Mouse (Mus musculus) liver, embryonic 14.5 days (tissue): Measurements from ENCODE around the gene Opalin. TPM values are rescaled to one million over a fixed set of nuclear protein-coding genes. Genes with fewer than 3 reads are reported as not detected.

Experiments
- ATAC-seq: fragments of 200-750 bp; cut with Nextera tagmentation; 2 replicates; pipeline ENCODE4 v1.8.0; 2017; ENCODE audit warnings: moderate number of reproducible peaks, mild to moderate bottlenecking, moderate library complexity; ENCODE audit not compliant: insufficient read depth
- DNase-seq, 3 experiments: peaks; one replicate each; pipeline ENCODE4 v3.0.0-alpha.2; 2012 to 2013; ENCODE audit warnings: low read depth in 3 of 3, low spot score in 3 of 3
- H3K27ac ChIP-seq: fragments of 300-500 bp; sonication (generic); 2 replicates; pipeline ENCODE4 v1.5.1; 2014; ENCODE audit warnings: moderate library complexity, mild to moderate bottlenecking, control low read depth, inconsistent platforms
- H3K27me3 ChIP-seq: fragments of 300-500 bp; sonication (generic); 2 replicates; pipeline ENCODE4 v1.6.1; 2014; ENCODE audit warnings: mild to moderate bottlenecking, low read length, moderate library complexity; ENCODE audit not compliant: control insufficient read depth, insufficient read depth
- H3K36me3 ChIP-seq: fragments of 300-500 bp; sonication (generic); replicated peaks from 2 replicates; pipeline ENCODE4 v1.6.1; 2014; ENCODE audit warnings: low read depth; ENCODE audit not compliant: control insufficient read depth, insufficient read depth
- H3K4me1 ChIP-seq, 2 experiments: fragments of 200-500 bp in 1 of 2; fragments of 300-500 bp in 1 of 2; sonication (generic) in 1 of 2; replicated peaks; 2 replicates each; pipeline ENCODE4 v1.6.1; 2012 to 2014; ENCODE audit warnings: antibody characterized with exemption in 1 of 2, inconsistent platforms in 1 of 2, low read length in 1 of 2; ENCODE audit not compliant: control insufficient read depth in 2 of 2, insufficient read depth in 2 of 2
- H3K4me2 ChIP-seq: fragments of 300-500 bp; sonication (generic); 2 replicates; pipeline ENCODE4 v1.6.1; 2014; ENCODE audit warnings: low read depth, mild to moderate bottlenecking, control low read depth, moderate library complexity
- H3K4me3 ChIP-seq, 2 experiments: fragments of 200-500 bp in 1 of 2; fragments of 300-500 bp in 1 of 2; sonication (generic) in 1 of 2; 2 replicates each; pipeline ENCODE4 v1.5.1; 2012 to 2014; ENCODE audit warnings: low read depth in 2 of 2, low read length in 2 of 2, mild to moderate bottlenecking in 2 of 2, control low read depth in 1 of 2, inconsistent platforms in 1 of 2, moderate library complexity in 1 of 2; ENCODE audit not compliant: insufficient read depth in 1 of 2
- H3K9ac ChIP-seq: fragments of 300-500 bp; sonication (generic); replicated peaks from 2 replicates; pipeline ENCODE4 v1.6.1; 2014; ENCODE audit warnings: mild to moderate bottlenecking, control low read depth, moderate library complexity
- H3K9me3 ChIP-seq: fragments of 300-500 bp; sonication (generic); 2 replicates; pipeline ENCODE4 v1.6.1; 2016; ENCODE audit warnings: low read length, mixed read lengths; ENCODE audit not compliant: control insufficient read depth
- CTCF ChIP-seq: IDR thresholded peaks from 2 replicates; pipeline ENCODE4 v1.5.1; 2016; ENCODE audit warnings: antibody characterized with exemption, low read depth, control low read depth
- EP300 ChIP-seq: IDR thresholded peaks from 2 replicates; pipeline ENCODE4 v1.6.1; 2016; ENCODE audit warnings: antibody characterized with exemption, low read depth
- WGBS: fragments of 180-500 bp; shearing (Covaris S2); extraction: QIAGEN DNeasy Blood & Tissue Kit; methylation state at CpG from one replicate; pipeline ENCODE4 v1.1.7; 2014; ENCODE audit not compliant: insufficient replicate concordance; 5-methylcytosine and 5-hydroxymethylcytosine counted together
- polyA plus RNA-seq, 2 experiments: library from polyadenylated mRNA; depleted of rRNA in 1 of 2; stranded (reverse) in 1 of 2; unstranded in 1 of 2; fragments of >200 nt; fragmentation: Nextera tagmentation in 1 of 2; extraction: Ambion mirVana in 1 of 2; gene quantifications; 2 replicates each; pipeline versions ENCODE4 v1.2.1 to v1.2.3; 2012 to 2014

Opalin gene
- polyA plus RNA-seq, 2 experiments = not detected

GRCm38 (mm10) chr19:41031009-41031408 is 45.9 kb downstream of the Opalin start:
- 4% methylated on average over 11 of the region's 11 CpGs for WGBS
- Histone ChIP-seq H3K27me3 (peaks cover 2% of the 10 kb centered on the region; the same call in 1 of the 2 replicates), H3K9me3 (no peaks in the 10 kb centered on the region), H3K27ac (no peak overlapping the region), H3K4me2 (no peak overlapping the region), H3K36me3 (no peaks in the 10 kb centered on the region), H3K4me1 (no peaks in the 10 kb centered on the region), H3K9ac (no peak overlapping the region), H3K4me3 (no peak overlapping the region)
- no peak for ATAC-seq
- peak in 1 of 3 experiments; percentile 26 for DNase-seq
- TF ChIP-seq EP300 (no peak), CTCF (no peak)

- no peak for ATAC-seq
- Histone ChIP-seq H3K36me3 (no peaks in the 10 kb centered on the region), H3K27me3 (peaks cover 2% of the 10 kb centered on the region; the same call in 1 of the 2 replicates), H3K4me3 (no peak overlapping the region), H3K27ac (no peak overlapping the region), H3K4me1 (no peaks in the 10 kb centered on the region), H3K4me2 (no peak overlapping the region), H3K9ac (no peak overlapping the region), H3K9me3 (no peaks in the 10 kb centered on the region)
- WGBS = 44% methylated on average over 6 of the region's 6 CpGs
- no peak for DNase-seq
- TF ChIP-seq EP300 = no peak
- TF ChIP-seq CTCF = no peak
Measured at GRCm38 (mm10) chr19:41030161-41030560, 46.8 kb downstream of the Opalin start.

- H3K36me3 ChIP-seq = no peaks in the 10 kb centered on the region
- TF ChIP-seq EP300 (no peak), CTCF (no peak)
- H3K9ac ChIP-seq = no peak within 1 kb of the TSS
- H3K4me2 ChIP-seq = no peak within 1 kb of the TSS
- ATAC-seq (no peak), DNase-seq (no peak)
- H3K4me3 ChIP-seq = no peak within 1 kb of the TSS
- H3K9me3 ChIP-seq = no peaks in the 10 kb centered on the region
- peaks cover 2% of the 10 kb centered on the region; the same call in 1 of the 2 replicates for H3K27me3 ChIP-seq
- no peak within 1 kb of the TSS for H3K27ac ChIP-seq
- WGBS = 60% methylated on average over 6 of the region's 6 CpGs
- H3K4me1 ChIP-seq = no peaks in the 10 kb centered on the region
Measured at GRCm38 (mm10) chr19:41029219-41029618, 47.7 kb downstream of the Opalin start, which contains the start of gene Dntt. Dntt (plus strand) TSS chr19:41029275.

GRCm38 (mm10) chr19:41027601-41028000 is 49.3 kb downstream of the Opalin start:
- no peak overlapping the region for H3K9ac ChIP-seq
- H3K27ac ChIP-seq = no peak overlapping the region
- no peaks in the 10 kb centered on the region for H3K4me1 ChIP-seq
- ATAC-seq = no peak
- 82% methylated on average over 9 of the region's 9 CpGs for WGBS
- no peaks in the 10 kb centered on the region for H3K36me3 ChIP-seq
- TF ChIP-seq CTCF = no peak
- H3K4me3 ChIP-seq = no peak overlapping the region
- no peak overlapping the region for H3K4me2 ChIP-seq
- H3K27me3 ChIP-seq = peaks cover 2% of the 10 kb centered on the region; the same call in 1 of the 2 replicates
- no peak for DNase-seq
- no peaks in the 10 kb centered on the region for H3K9me3 ChIP-seq

- no peaks in the 10 kb centered on the region for H3K9me3 ChIP-seq
- TF ChIP-seq CTCF (no peak), EP300 (no peak)
- 74% methylated on average over 5 of the region's 5 CpGs for WGBS
- H3K27ac ChIP-seq = no peak overlapping the region
- no peaks in the 10 kb centered on the region for H3K4me1 ChIP-seq
- H3K9ac ChIP-seq = no peak overlapping the region
- ATAC-seq (no peak), DNase-seq (no peak)
- H3K36me3 ChIP-seq = no peaks in the 10 kb centered on the region
- no peak overlapping the region for H3K4me3 ChIP-seq
- peaks cover 2% of the 10 kb centered on the region; the same call in 1 of the 2 replicates for H3K27me3 ChIP-seq
- H3K4me2 ChIP-seq = no peak overlapping the region
Measured at GRCm38 (mm10) chr19:41027024-41027423, 49.9 kb downstream of the Opalin start.
